Mouse (Mus musculus) heart, adult 2 months (tissue): ENCODE measurements around the gene Exosc2. TPM values are rescaled to one million over a fixed set of nuclear protein-coding genes. Genes with fewer than 3 reads are reported as not detected.

Experiments
- DNase-seq, 2 experiments: peaks; one replicate each; pipeline ENCODE4 v3.0.0; 2021
- H3K27ac ChIP-seq: fragments of 200-600 bp; 2 replicates; pipeline ENCODE4 v1.8.1; 2022
- H3K27me3 ChIP-seq: fragments of 200-500 bp; 2 replicates; pipeline ENCODE4 v1.6.1; 2012; ENCODE audit warnings: mild to moderate bottlenecking, low read length, inconsistent platforms, mixed read lengths; ENCODE audit not compliant: control insufficient read depth, insufficient read depth
- H3K36me3 ChIP-seq: fragments of 200-500 bp; 2 replicates; pipeline ENCODE4 v1.6.1; 2012; ENCODE audit warnings: low read length, inconsistent platforms; ENCODE audit not compliant: control insufficient read depth, insufficient read depth
- H3K4me1 ChIP-seq: fragments of 200-500 bp; 2 replicates; pipeline ENCODE4 v1.6.1; 2011; ENCODE audit warnings: low read length; ENCODE audit not compliant: control insufficient read depth, insufficient read depth
- H3K4me3 ChIP-seq: fragments of 200-600 bp; 2 replicates; pipeline ENCODE4 v1.8.1; 2022
- H3K79me2 ChIP-seq: fragments of 200-500 bp; replicated peaks from 2 replicates; pipeline ENCODE4 v1.6.1; 2012; ENCODE audit warnings: mild to moderate bottlenecking, inconsistent platforms, low read length, moderate library complexity, mixed read lengths; ENCODE audit not compliant: control insufficient read depth, insufficient read depth
- H3K9ac ChIP-seq: fragments of 200-500 bp; 2 replicates; pipeline ENCODE4 v1.6.1; 2012; ENCODE audit warnings: low read depth, mild to moderate bottlenecking, control low read depth, inconsistent platforms, low read length, mixed read lengths
- CTCF ChIP-seq: fragments of 200-600 bp; IDR thresholded peaks from 2 replicates; pipeline ENCODE4 v1.8.1; 2022; ENCODE audit warnings: antibody characterized with exemption, mild to moderate bottlenecking, moderate library complexity
- EP300 ChIP-seq: fragments of 200-500 bp; IDR thresholded peaks from 2 replicates; pipeline ENCODE4 v1.6.1; 2011; ENCODE audit warnings: low read depth, low read length, control low read depth; ENCODE audit not compliant: insufficient read depth
- POLR2A ChIP-seq: fragments of 200-500 bp; IDR thresholded peaks from 2 replicates; pipeline ENCODE4 v1.6.1; 2011; ENCODE audit warnings: mild to moderate bottlenecking, low read depth, low read length, control low read depth; ENCODE audit not compliant: insufficient read depth
- WGBS: fragments of 180-500 bp; shearing (Covaris S2); methylation state at CpG from one replicate; pipeline ENCODE4 v1.1.7; 2018; 5-methylcytosine and 5-hydroxymethylcytosine counted together
- intact Hi-C: fragments of 180-260 bp; cut with DNase I; formaldehyde crosslinking; loops from one replicate; pipeline ENCODE4 v1.15.1; 2025
- polyA plus RNA-seq: library from polyadenylated mRNA; depleted of rRNA; stranded (reverse); fragments of >200 nt; gene quantifications from 2 replicates; pipeline ENCODE4 v1.2.3, GENCODE M21; 2012; rRNA removed
- total RNA-seq, 2 experiments: library from RNA; stranded (reverse); gene quantifications; 2 replicates each; pipeline ENCODE4 v1.2.3; 2021

Gene Exosc2
- total and polyA plus RNA-seq, 3 experiments: 5.5 to 9.0 (median 8.7) TPM

DNA sequence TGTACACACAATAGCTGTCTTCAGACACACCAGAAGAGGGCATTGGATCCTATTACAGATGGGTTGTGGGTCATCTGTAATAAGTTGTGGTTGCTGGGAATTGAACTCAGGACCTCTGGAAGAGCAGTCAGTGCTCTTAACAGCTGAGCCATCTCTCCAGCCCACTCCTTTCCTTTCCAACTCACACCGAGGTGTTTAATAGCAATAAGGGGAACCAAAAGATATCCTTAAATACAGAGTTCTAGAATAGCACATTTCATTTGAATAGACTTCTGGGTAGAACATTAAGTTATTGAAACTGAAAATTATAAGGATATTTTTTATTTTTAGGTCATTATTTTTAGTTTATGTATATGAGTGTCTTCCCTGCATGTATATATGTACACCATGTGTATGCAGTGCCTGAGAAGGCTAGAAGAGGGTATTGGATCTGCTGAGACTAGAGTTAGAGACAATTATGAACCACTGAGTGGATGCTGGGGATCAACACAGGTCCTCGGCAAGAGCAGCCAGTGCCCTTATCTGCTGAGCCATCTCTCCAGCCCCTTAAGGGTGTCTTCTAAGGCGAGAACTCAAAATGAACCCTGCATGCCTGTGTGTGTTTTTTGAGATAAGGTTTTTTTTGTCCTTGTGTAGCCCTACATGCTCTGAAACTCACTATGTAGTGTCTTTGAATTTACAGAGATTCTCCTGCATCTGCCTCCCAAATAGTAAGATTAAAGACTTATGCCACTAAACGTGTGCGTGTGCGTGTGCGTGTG lies 54.4 kb downstream of the Exosc2 start:
- no peak for TF ChIP-seq EP300
- no peak for TF ChIP-seq CTCF
- TF ChIP-seq POLR2A: no peak
- H3K9ac ChIP-seq: no peak overlapping the region
- peaks cover 3% of the 10 kb centered on the region; the same call in 1 of the 2 replicates for H3K79me2 ChIP-seq
- intact Hi-C loops: loop anchor here (5.0 kb wide), 2 partner anchors 33 to 57 kb away; no protein-coding TSS in a partner anchor
- no peaks in the 10 kb centered on the region for H3K27me3 ChIP-seq
- H3K27ac ChIP-seq: no peak overlapping the region
- H3K4me1 ChIP-seq: peaks cover 15% of the 10 kb centered on the region
- WGBS: 91% methylated on average over 7 of the region's 7 CpGs
- H3K36me3 ChIP-seq: no peaks in the 10 kb centered on the region; the same call in 1 of the 2 replicates
- H3K4me3 ChIP-seq: no peak overlapping the region
- DNase-seq: no peak

GRCm38 (mm10) chr2:31727576-31728277 lies 57.2 kb downstream of the Exosc2 start:
- H3K27me3 ChIP-seq: no peaks in the 10 kb centered on the region
- H3K27ac ChIP-seq: no peak overlapping the region
- H3K9ac ChIP-seq: no peak overlapping the region
- H3K4me3 ChIP-seq: no peak overlapping the region
- intact Hi-C loops: loop anchor here (5.0 kb wide), 1 partner anchor 35 kb away; no protein-coding TSS in a partner anchor
- H3K36me3 ChIP-seq: no peaks in the 10 kb centered on the region; the same call in 1 of the 2 replicates
- 76% methylated on average over 9 of the region's 9 CpGs for WGBS
- DNase-seq: no peak
- H3K4me1 ChIP-seq: peaks cover 23% of the 10 kb centered on the region
- peaks cover 3% of the 10 kb centered on the region; the same call in 1 of the 2 replicates for H3K79me2 ChIP-seq
- TF ChIP-seq CTCF (no peak), POLR2A (no peak), EP300 (no peak)

GRCm38 (mm10) chr2:31730640-31731039 lies 60.1 kb downstream of the Exosc2 start:
- no peaks in the 10 kb centered on the region; the same call in 1 of the 2 replicates for H3K36me3 ChIP-seq
- H3K79me2 ChIP-seq: peaks cover 1% of the 10 kb centered on the region; the same call in 1 of the 2 replicates
- H3K27me3 ChIP-seq: no peaks in the 10 kb centered on the region
- peaks cover 23% of the 10 kb centered on the region for H3K4me1 ChIP-seq
- intact Hi-C loops: no loop called here
- TF ChIP-seq CTCF (no peak), POLR2A (no peak), EP300 (no peak)
- H3K27ac ChIP-seq: no peak overlapping the region
- WGBS: 53% methylated on average over 5 of the region's 5 CpGs
- DNase-seq: no peak
- H3K4me3 ChIP-seq: no peak overlapping the region
- no peak overlapping the region for H3K9ac ChIP-seq

Other genes starting within 250 kb of the Exosc2 start
- gene Ass1, start 200.5 kb upstream of the Exosc2 start, total RNA-seq: 1 to 10 TPM; 5.4 to 6.5 TPM
- gene Ass1, start 200.5 kb upstream of the Exosc2 start, polyA plus RNA-seq: 4.9 and 7.0 TPM in 2 replicates
- gene Fubp3, start 98.1 kb upstream of the Exosc2 start, total RNA-seq: 10 to 100 TPM; 12.7 to 13.4 TPM
- 9.2 and 9.5 TPM in 2 replicates for gene Fubp3, start 98.1 kb upstream of the Exosc2 start, polyA plus RNA-seq
- not detected for gene Prdm12, start 30.7 kb upstream of the Exosc2 start, total RNA-seq
- gene Prdm12, start 30.7 kb upstream of the Exosc2 start, polyA plus RNA-seq: not detected in 2 replicates
- 10 to 100 TPM; 29.4 to 31.8 TPM for gene Abl1, start 17.7 kb downstream of the Exosc2 start, total RNA-seq
- gene Abl1, start 17.7 kb downstream of the Exosc2 start, polyA plus RNA-seq: 27.5 and 39.9 TPM in 2 replicates
- gene Qrfp, start 139.9 kb downstream of the Exosc2 start, total RNA-seq: not detected
- gene Qrfp, start 139.9 kb downstream of the Exosc2 start, polyA plus RNA-seq: 0.04 TPM in 1 of 2 replicates, not detected in the other
- gene Fibcd1, start 175.3 kb downstream of the Exosc2 start, total RNA-seq: not detected
- not detected in 2 replicates for gene Fibcd1, start 175.3 kb downstream of the Exosc2 start, polyA plus RNA-seq
- gene Lamc3, start 216.6 kb downstream of the Exosc2 start, total RNA-seq: under 1 TPM; 0.36 to 0.57 TPM
- 1.2 and 2.3 TPM in 2 replicates for gene Lamc3, start 216.6 kb downstream of the Exosc2 start, polyA plus RNA-seq